Mouse (Mus musculus) forebrain, embryonic 10.5 days (tissue): Measurements from ENCODE around the gene Nfix. TPM values are rescaled to one million over a fixed set of nuclear protein-coding genes. Genes with fewer than 3 reads are reported as not detected.

Experiments
- DNase-seq: peaks from one replicate; pipeline ENCODE4 v3.0.0-alpha.2; 2017; ENCODE audit warnings: low spot score; ENCODE audit errors: extremely low spot score
- H3K27ac ChIP-seq: fragments of 300-500 bp; sonication (generic); 2 replicates; pipeline ENCODE4 v1.5.1; 2016; ENCODE audit warnings: mild to moderate bottlenecking
- H3K27me3 ChIP-seq: fragments of 300-500 bp; sonication (generic); 2 replicates; pipeline ENCODE4 v1.6.1; 2016; ENCODE audit warnings: mild to moderate bottlenecking; ENCODE audit not compliant: poor library complexity, severe bottlenecking
- H3K36me3 ChIP-seq: fragments of 300-500 bp; sonication (generic); replicated peaks from 2 replicates; pipeline ENCODE4 v1.6.1; 2016; ENCODE audit warnings: mild to moderate bottlenecking, moderate library complexity
- H3K4me1 ChIP-seq: fragments of 300-500 bp; sonication (generic); 2 replicates; pipeline ENCODE4 v1.6.1; 2016
- H3K4me3 ChIP-seq: fragments of 300-500 bp; sonication (generic); 2 replicates; pipeline ENCODE4 v1.5.1; 2016; ENCODE audit warnings: mild to moderate bottlenecking, moderate library complexity
- H3K9me3 ChIP-seq: fragments of 300-500 bp; sonication (generic); 2 replicates; pipeline ENCODE4 v1.6.1; 2016; ENCODE audit warnings: mild to moderate bottlenecking, moderate library complexity
- WGBS: fragments of 180-500 bp; shearing (Covaris S2); methylation state at CpG from one replicate; pipeline ENCODE4 v1.1.7; 2016; 5-methylcytosine and 5-hydroxymethylcytosine counted together
- polyA plus RNA-seq: library from polyadenylated mRNA; unstranded; fragments of >200 nt; fragmentation: Nextera tagmentation; extraction: Ambion mirVana; gene quantifications from 2 replicates; pipeline ENCODE4 v1.2.1, GENCODE M21; 2016

Nfix gene
- polyA plus RNA-seq, 1 experiment from 2014 or later, result 1.8 TPM

- DNase-seq, result no peak
- H3K36me3 ChIP-seq, result peaks cover 78% of the 10 kb centered on the region
- H3K4me1 ChIP-seq, result peaks cover 17% of the 10 kb centered on the region
- no peaks in the 10 kb centered on the region for H3K9me3 ChIP-seq
- H3K27me3 ChIP-seq, result peaks cover 33% of the 10 kb centered on the region
- no peak overlapping the region for H3K4me3 ChIP-seq
- no peak overlapping the region for H3K27ac ChIP-seq
- 91% methylated on average over 14 of the region's 14 CpGs for WGBS
These were observed 102.7 kb downstream of the Nfix start for GRCm38 (mm10) chr8:84697166-84698130.

GRCm38 (mm10) chr8:84695140-84695539, 105.0 kb downstream of the Nfix start:
- no peak for DNase-seq
- Histone ChIP-seq H3K4me3 (no peak overlapping the region), H3K27me3 (peaks cover 10% of the 10 kb centered on the region), H3K9me3 (no peaks in the 10 kb centered on the region), H3K27ac (no peak overlapping the region), H3K4me1 (peaks cover 11% of the 10 kb centered on the region), H3K36me3 (peaks cover 93% of the 10 kb centered on the region)
- WGBS, result 90% methylated on average over 6 of the region's 6 CpGs

GRCm38 (mm10) chr8:84693332-84693731, 106.8 kb downstream of the Nfix start:
- H3K27me3 ChIP-seq, result no peaks in the 10 kb centered on the region
- DNase-seq, result no peak
- H3K4me3 ChIP-seq, result no peak overlapping the region
- peaks cover 21% of the 10 kb centered on the region for H3K4me1 ChIP-seq
- H3K27ac ChIP-seq, result no peak overlapping the region
- WGBS, result 74% methylated on average over 4 of the region's 4 CpGs
- peaks cover 75% of the 10 kb centered on the region for H3K36me3 ChIP-seq
- H3K9me3 ChIP-seq, result no peaks in the 10 kb centered on the region

GRCm38 (mm10) chr8:84689091-84689915, 110.8 kb downstream of the Nfix start:
- under 1% methylated on average over 47 of the region's 47 CpGs for WGBS
- peak overlapping the region; percentile 86 for H3K27ac ChIP-seq

GRCm38 (mm10) chr8:84687705-84688100, 112.4 kb downstream of the Nfix start, which contains the start of gene Nacc1:
TSS of gene Nacc1 (minus strand) at chr8:84687862.
- DNase-seq, result peak; percentile 86
- peaks cover 51% of the 10 kb centered on the region for H3K36me3 ChIP-seq
- under 1% methylated on average over 37 of the region's 37 CpGs for WGBS
- peak within 1 kb of the TSS; percentile 100 for H3K27ac ChIP-seq
- H3K4me3 ChIP-seq, result peak within 1 kb of the TSS; percentile 99
- no peaks in the 10 kb centered on the region for H3K27me3 ChIP-seq
- H3K4me1 ChIP-seq, result peaks cover 58% of the 10 kb centered on the region
- no peaks in the 10 kb centered on the region for H3K9me3 ChIP-seq

More at GRCm38 (mm10) chr8:84689091-84689915, 110.8 kb downstream of the Nfix start:
- Histone ChIP-seq H3K4me3 (peak overlapping the region; percentile 99), H3K36me3 (peaks cover 51% of the 10 kb centered on the region), H3K9me3 (no peaks in the 10 kb centered on the region), H3K4me1 (peaks cover 52% of the 10 kb centered on the region), H3K27me3 (no peaks in the 10 kb centered on the region)
- peak; percentile 89 for DNase-seq

- H3K4me1 ChIP-seq, result peaks cover 58% of the 10 kb centered on the region
These were observed 113.0 kb downstream of the Nfix start for GRCm38 (mm10) chr8:84687003-84687704.

GRCm38 (mm10) chr8:84686191-84687002, 113.7 kb downstream of the Nfix start, which contains the start of gene Trmt1:
TSS of gene Trmt1 (plus strand) at chr8:84686307.
- H3K27me3 ChIP-seq, result no peaks in the 10 kb centered on the region
- DNase-seq, result no peak
- peak within 1 kb of the TSS; percentile 100 for H3K27ac ChIP-seq
- H3K36me3 ChIP-seq, result peaks cover 52% of the 10 kb centered on the region
- 9% methylated on average over 20 of the region's 20 CpGs for WGBS
- H3K9me3 ChIP-seq, result no peaks in the 10 kb centered on the region
- peak within 1 kb of the TSS; percentile 99 for H3K4me3 ChIP-seq
- peaks cover 58% of the 10 kb centered on the region for H3K4me1 ChIP-seq

More at GRCm38 (mm10) chr8:84687003-84687704, 113.0 kb downstream of the Nfix start:
- Histone ChIP-seq H3K4me3 (peak overlapping the region; percentile 99), H3K27ac (peak overlapping the region; percentile 100), H3K36me3 (peaks cover 51% of the 10 kb centered on the region), H3K9me3 (no peaks in the 10 kb centered on the region), H3K27me3 (no peaks in the 10 kb centered on the region)
- under 1% methylated on average over 62 of the region's 62 CpGs for WGBS
- peak; percentile 68 for DNase-seq

GRCm38 (mm10) chr8:84684537-84684936, 115.6 kb downstream of the Nfix start:
- Histone ChIP-seq H3K27me3 (no peaks in the 10 kb centered on the region), H3K4me1 (peaks cover 45% of the 10 kb centered on the region), H3K36me3 (peaks cover 62% of the 10 kb centered on the region), H3K4me3 (peak overlapping the region; percentile 99; the same call in 1 of the 2 replicates), H3K9me3 (no peaks in the 10 kb centered on the region), H3K27ac (no peak overlapping the region)
- WGBS, result 76% methylated on average over 3 of the region's 3 CpGs
- DNase-seq, result no peak

GRCm38 (mm10) chr8:84682257-84682656, 117.9 kb downstream of the Nfix start:
- no peaks in the 10 kb centered on the region for H3K27me3 ChIP-seq
- H3K9me3 ChIP-seq, result no peaks in the 10 kb centered on the region
- no peak for DNase-seq
- H3K36me3 ChIP-seq, result peaks cover 79% of the 10 kb centered on the region
- peaks cover 31% of the 10 kb centered on the region for H3K4me1 ChIP-seq
- no peak overlapping the region for H3K4me3 ChIP-seq
- 91% methylated on average over 2 of the region's 2 CpGs for WGBS
- H3K27ac ChIP-seq, result no peak overlapping the region

- 95% methylated on average over 2 of the region's 2 CpGs for WGBS
These were observed 118.7 kb downstream of the Nfix start for GRCm38 (mm10) chr8:84681476-84681875.

GRCm38 (mm10) chr8:84677305-84677704, 122.8 kb downstream of the Nfix start:
- 88% methylated on average over 5 of the region's 5 CpGs for WGBS
- H3K4me3 ChIP-seq, result no peak overlapping the region
- no peaks in the 10 kb centered on the region for H3K4me1 ChIP-seq
- no peaks in the 10 kb centered on the region for H3K27me3 ChIP-seq
- H3K9me3 ChIP-seq, result no peaks in the 10 kb centered on the region
- H3K36me3 ChIP-seq, result peaks cover 92% of the 10 kb centered on the region
- DNase-seq, result no peak
- no peak overlapping the region for H3K27ac ChIP-seq

More at GRCm38 (mm10) chr8:84681476-84681875, 118.7 kb downstream of the Nfix start:
- peaks cover 86% of the 10 kb centered on the region for H3K36me3 ChIP-seq
- DNase-seq, result no peak
- H3K4me1 ChIP-seq, result peaks cover 25% of the 10 kb centered on the region
- no peak overlapping the region for H3K4me3 ChIP-seq
- H3K27ac ChIP-seq, result no peak overlapping the region
- no peaks in the 10 kb centered on the region for H3K27me3 ChIP-seq
- H3K9me3 ChIP-seq, result no peaks in the 10 kb centered on the region
